Mouse (Mus musculus) monocyte, adult 5-6 weeks (primary cell): ENCODE results near the gene Toe1. TPM values are rescaled to one million over a fixed set of nuclear protein-coding genes. Genes with fewer than 3 reads are reported as not detected.

Experiments used
- total RNA-seq: library from RNA; stranded (forward); fragments of 200-1000, 200-491, 200-594 nt; gene quantifications from 3 replicates; pipeline ENCODE4 v1.2.3, GENCODE M21; 2017

Toe1 gene
- total RNA-seq, 1 experiment from 2014 or later, result 32.9 TPM

Other genes with a start within 250 kb of the Toe1 start
- gene Gpbp1l1, start 250.0 kb downstream of the Toe1 start, total RNA-seq, result 102 to 158 TPM (median 148 TPM) in 3 replicates
- 4.8 to 9.3 TPM (median 5.5 TPM) in 3 replicates for gene Ccdc17, start 211.0 kb downstream of the Toe1 start, total RNA-seq
- 146 to 159 TPM (median 150 TPM) in 3 replicates for gene Nasp, start 179.7 kb downstream of the Toe1 start, total RNA-seq
- gene Akr1a1, start 156.0 kb downstream of the Toe1 start, total RNA-seq, result 380 to 470 TPM (median 418 TPM) in 3 replicates
- gene Prdx1, start 122.1 kb downstream of the Toe1 start, total RNA-seq, result 173 to 407 TPM (median 323 TPM) in 3 replicates
- gene Mmachc, start 99.2 kb downstream of the Toe1 start, total RNA-seq, result 1.6 to 3.3 TPM (median 2.4 TPM) in 3 replicates
- 4.7 to 14.7 TPM (median 10.7 TPM) in 3 replicates for gene Ccdc163, start 99.1 kb downstream of the Toe1 start, total RNA-seq
- gene Tesk2, start 86.7 kb downstream of the Toe1 start, total RNA-seq, result 3.6 to 9.1 TPM (median 5.9 TPM) in 3 replicates
- gene Mutyh, start 83 bp upstream of the Toe1 start, total RNA-seq, result 3.2 to 8.0 TPM (median 4.5 TPM) in 3 replicates
- gene Hpdl, start 14.1 kb upstream of the Toe1 start, total RNA-seq, result not detected in 3 replicates
- gene Zswim5, start 69.7 kb upstream of the Toe1 start, total RNA-seq, result 0.10 to 0.19 TPM in 2 of 3 replicates, not detected in the other
- gene Urod, start 186.8 kb upstream of the Toe1 start, total RNA-seq, result 41.5 to 48.3 TPM (median 42.0 TPM) in 3 replicates
- gene Hectd3, start 187.7 kb upstream of the Toe1 start, total RNA-seq, result 30.1 to 41.4 TPM (median 32.5 TPM) in 3 replicates
- gene Eif2b3, start 211.8 kb upstream of the Toe1 start, total RNA-seq, result 12.4 to 16.2 TPM (median 13.1 TPM) in 3 replicates